Mouse (Mus musculus) MEL (cell line): ENCODE results near the gene Slc25a22. TPM values are rescaled to one million over a fixed set of nuclear protein-coding genes. Genes with fewer than 3 reads are reported as not detected.

Experiments
- DNase-seq: peaks from one replicate; pipeline ENCODE4 v3.0.0; 2011; ENCODE audit warnings: low read depth, low spot score
- H3K27ac ChIP-seq: 2 replicates; pipeline ENCODE4 v1.5.1; 2012; ENCODE audit warnings: low read depth, mild to moderate bottlenecking, control low read depth, low read length, moderate library complexity; ENCODE audit not compliant: control insufficient read depth
- H3K27me3 ChIP-seq, 2 experiments: fragments of 150-350 bp in 1 of 2; sonication (generic) in 1 of 2; 2 replicates each; pipeline ENCODE4 v1.6.1; 2012; ENCODE audit warnings: low read length in 2 of 2, mild to moderate bottlenecking in 2 of 2, improper control_type of control experiment in 1 of 2, moderate library complexity in 1 of 2; ENCODE audit not compliant: insufficient read depth in 2 of 2, control insufficient read depth in 1 of 2
- H3K36me3 ChIP-seq, 2 experiments: 2 replicates each; pipeline ENCODE4 v1.6.1; 2012 to 2014; ENCODE audit warnings: low read length in 2 of 2, improper control_type of control experiment in 1 of 2, inconsistent platforms in 1 of 2, mild to moderate bottlenecking in 1 of 2; ENCODE audit not compliant: insufficient read depth in 2 of 2, control insufficient read depth in 1 of 2
- H3K4me1 ChIP-seq, 2 experiments: fragments of 150-350 bp in 1 of 2; sonication (generic) in 1 of 2; 2 replicates each; pipeline ENCODE4 v1.6.1; 2012; ENCODE audit warnings: low read length in 2 of 2, improper control_type of control experiment in 1 of 2, mild to moderate bottlenecking in 1 of 2; ENCODE audit not compliant: insufficient read depth in 2 of 2, control insufficient read depth in 1 of 2
- H3K4me3 ChIP-seq, 2 experiments: fragments of 150-350 bp in 1 of 2; sonication (generic) in 1 of 2; 2 replicates each; pipeline ENCODE4 v1.5.1; 2012; ENCODE audit warnings: low read depth in 2 of 2, low read length in 2 of 2, mild to moderate bottlenecking in 2 of 2, moderate library complexity in 2 of 2, control low read depth in 1 of 2, improper control_type of control experiment in 1 of 2; ENCODE audit not compliant: control insufficient read depth in 1 of 2, insufficient read depth in 1 of 2
- H3K79me2 ChIP-seq: 2 replicates; pipeline ENCODE4 v1.6.1; 2012; ENCODE audit warnings: mild to moderate bottlenecking, low read length, moderate library complexity; ENCODE audit not compliant: control insufficient read depth, poor library complexity, insufficient read depth
- H3K9ac ChIP-seq: 2 replicates; pipeline ENCODE4 v1.6.1; 2012; ENCODE audit warnings: low read depth, mild to moderate bottlenecking, control low read depth, low read length, moderate library complexity; ENCODE audit not compliant: control insufficient read depth, poor library complexity, severe bottlenecking
- H3K9me3 ChIP-seq: fragments of 150-350 bp; sonication (generic); replicated peaks from 2 replicates; pipeline ENCODE4 v1.6.1; 2012; ENCODE audit warnings: mild to moderate bottlenecking, low read length, improper control_type of control experiment, moderate library complexity; ENCODE audit not compliant: insufficient read depth
- BHLHE40 ChIP-seq: IDR thresholded peaks from 2 replicates; pipeline ENCODE4 v1.6.1; 2012; ENCODE audit warnings: low read depth, mild to moderate bottlenecking, inconsistent platforms, low read length, improper control_type of control experiment, borderline replicate concordance
- CTCF ChIP-seq, 3 experiments: IDR thresholded peaks in 2 of 3; conservative IDR thresholded peaks in 1 of 3; 2 replicates each; pipeline ENCODE4 v1.5.1; 2011 to 2012; ENCODE audit warnings: low read length in 3 of 3, low read depth in 2 of 3, mild to moderate bottlenecking in 2 of 3, improper control_type of control experiment in 1 of 3, inconsistent platforms in 1 of 3, mixed read lengths in 1 of 3, moderate library complexity in 1 of 3; ENCODE audit not compliant: control insufficient read depth in 1 of 3, insufficient read depth in 1 of 3, poor library complexity in 1 of 3, severe bottlenecking in 1 of 3
- ELF1 ChIP-seq: IDR thresholded peaks from 2 replicates; pipeline ENCODE4 v1.6.1; 2014; ENCODE audit warnings: low read depth, mild to moderate bottlenecking, inconsistent platforms, low read length, improper control_type of control experiment, moderate library complexity
- JUND ChIP-seq: IDR thresholded peaks from 2 replicates; pipeline ENCODE4 v1.6.1; 2011; ENCODE audit warnings: low read depth, mild to moderate bottlenecking, improper control_type of control experiment, low read length
- KAT2A ChIP-seq: conservative IDR thresholded peaks from 2 replicates; pipeline ENCODE4 v1.6.1; 2012; ENCODE audit warnings: low read depth, low read length, improper control_type of control experiment, inconsistent platforms
- MXI1 ChIP-seq: IDR thresholded peaks from 2 replicates; pipeline ENCODE4 v1.6.1; 2011; ENCODE audit warnings: mild to moderate bottlenecking, low read depth, low read length, improper control_type of control experiment
- NELFE ChIP-seq: IDR thresholded peaks from 2 replicates; pipeline ENCODE4 v1.6.1; 2011; ENCODE audit warnings: low read depth, low read length, improper control_type of control experiment
- POLR2A ChIP-seq, 2 experiments: IDR thresholded peaks; 2 replicates each; pipeline ENCODE4 v1.6.1; 2011 to 2012; ENCODE audit warnings: low read length in 2 of 2, mild to moderate bottlenecking in 2 of 2, control low read depth in 1 of 2, improper control_type of control experiment in 1 of 2, low read depth in 1 of 2, moderate library complexity in 1 of 2; ENCODE audit not compliant: control insufficient read depth in 1 of 2, insufficient read depth in 1 of 2, poor library complexity in 1 of 2
- POLR2AphosphoS2 ChIP-seq: IDR thresholded peaks from 2 replicates; pipeline ENCODE4 v1.6.1; 2011; ENCODE audit warnings: low read length, improper control_type of control experiment
- POLR2AphosphoS5 ChIP-seq: IDR thresholded peaks from 2 replicates; pipeline ENCODE4 v1.6.1; 2012; ENCODE audit warnings: low read depth, borderline replicate concordance, mild to moderate bottlenecking, inconsistent platforms, low read length, moderate library complexity, mixed read lengths
- RAD21 ChIP-seq: IDR thresholded peaks from 2 replicates; pipeline ENCODE4 v1.6.1; 2011; ENCODE audit warnings: mild to moderate bottlenecking, low read depth, low read length, improper control_type of control experiment
- TAL1 ChIP-seq: IDR thresholded peaks from 2 replicates; pipeline ENCODE4 v1.6.1; 2012; ENCODE audit warnings: mild to moderate bottlenecking, inconsistent platforms, low read length, moderate library complexity, mixed read lengths
- TBP ChIP-seq: IDR thresholded peaks from 2 replicates; pipeline ENCODE4 v1.8.0; 2011; ENCODE audit warnings: low read depth, low read length, improper control_type of control experiment
- TCF12 ChIP-seq: IDR thresholded peaks from 2 replicates; pipeline ENCODE4 v1.6.1; 2014; ENCODE audit warnings: low read depth, mild to moderate bottlenecking, inconsistent platforms, low read length, improper control_type of control experiment, moderate library complexity
- USF1 ChIP-seq: IDR thresholded peaks from 2 replicates; pipeline ENCODE4 v1.6.1; 2014; ENCODE audit warnings: low read depth, mild to moderate bottlenecking, inconsistent platforms, low read length, improper control_type of control experiment, moderate library complexity
- ZMIZ1 ChIP-seq: IDR thresholded peaks from 2 replicates; pipeline ENCODE4 v1.6.1; 2012; ENCODE audit warnings: low read depth, mild to moderate bottlenecking, inconsistent platforms, low read length, improper control_type of control experiment, moderate library complexity
- polyA plus RNA-seq, 2 experiments: library from polyadenylated mRNA; stranded (reverse) in 1 of 2; unstranded in 1 of 2; fragments of >175 nt in 1 of 2; fragments of >200 nt in 1 of 2; gene quantifications; 2 replicates each; pipeline versions ENCODE4 v1.2.1 to v1.2.4; 2012; ENCODE audit warnings: low replicate concordance in 2 of 2, low read depth in 1 of 2; ENCODE audit not compliant: insufficient read length in 2 of 2, insufficient read depth in 1 of 2, missing spikeins in 1 of 2
- total RNA-seq: library from RNA; depleted of rRNA; stranded (reverse); fragments of 300-350 nt; gene quantifications from 2 replicates; pipeline ENCODE4 v1.2.3, GENCODE M21; 2012

Slc25a22 gene
- total and polyA plus RNA-seq, 3 experiments, result 23.8 to 46.0 TPM; not detected in 1

DNA sequence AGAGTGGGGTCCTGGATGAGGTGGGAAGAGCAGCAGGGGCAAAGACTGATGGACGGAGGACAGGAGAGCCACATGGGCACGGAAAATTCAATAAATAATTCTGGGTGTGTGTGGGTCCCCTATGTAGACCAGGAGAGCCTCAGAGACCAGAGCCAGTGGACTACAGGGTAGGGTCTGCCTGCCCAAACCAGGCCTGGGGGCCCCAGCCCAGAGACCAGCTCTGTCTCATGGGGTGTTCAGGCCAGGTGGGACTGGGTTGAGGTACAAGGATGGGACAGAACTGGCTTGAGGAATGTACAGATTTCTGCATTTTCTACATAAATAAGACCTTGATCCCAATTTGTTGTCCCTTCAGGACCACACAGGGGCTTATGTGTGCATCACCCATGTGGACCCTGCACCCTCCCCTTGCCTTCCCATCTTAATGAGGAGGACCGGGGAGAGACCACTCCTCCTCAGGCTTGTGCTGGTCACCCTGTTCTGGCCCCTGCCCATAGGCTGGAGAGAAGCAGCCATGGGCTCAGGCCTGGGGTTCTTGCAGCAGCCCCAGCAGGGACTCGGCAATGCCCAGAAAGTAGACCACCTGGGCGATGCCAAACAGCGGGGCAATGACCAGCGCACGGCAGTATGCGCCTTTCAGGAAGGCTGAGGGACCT is 7.0 kb downstream of the Slc25a22 start:
- peaks cover 12% of the 10 kb centered on the region for H3K79me2 ChIP-seq
- H3K4me3 ChIP-seq, result no peak overlapping the region
- no peaks in the 10 kb centered on the region for H3K9me3 ChIP-seq
- TF ChIP-seq BHLHE40, result no peak
- TF ChIP-seq ZMIZ1, result no peak
- no peak for TF ChIP-seq POLR2AphosphoS2
- no peak for TF ChIP-seq POLR2A (IDR thresholded peaks at IDR 0.05; ENCODE audit: control insufficient read depth in 1 of 2, insufficient read depth in 1 of 2, low read depth in 1 of 2, low read length in 2 of 2, poor library complexity in 1 of 2)
- no peak for TF ChIP-seq KAT2A
- TF ChIP-seq TAL1, result no peak
- TF ChIP-seq CTCF (IDR thresholded peaks at IDR 0.05 in 2 of 3, conservative IDR thresholded peaks at IDR 0.05 in 1 of 3; ENCODE audit: control insufficient read depth in 1 of 3, insufficient read depth in 1 of 3, low read depth in 2 of 3, low read length in 3 of 3, poor library complexity in 1 of 3, severe bottlenecking in 1 of 3), result no peak
- TF ChIP-seq RAD21, result no peak
- no peak for TF ChIP-seq USF1
- TF ChIP-seq JUND, result no peak
- no peak for TF ChIP-seq NELFE
- TF ChIP-seq ELF1, result no peak
- TF ChIP-seq TBP, result no peak
- TF ChIP-seq MXI1, result no peak
- no peak overlapping the region for H3K9ac ChIP-seq
- no peak overlapping the region for H3K27ac ChIP-seq
- H3K4me1 ChIP-seq, result peaks cover 0 to 17% of the 10 kb centered on the region in 2 experiments; a peak in 3 of 4 replicates
- DNase-seq, result no peak
- peaks cover 0 to 13% of the 10 kb centered on the region in 2 experiments; a peak in 2 of 4 replicates for H3K36me3 ChIP-seq
- no peaks in the 10 kb centered on the region for H3K27me3 ChIP-seq

DNA sequence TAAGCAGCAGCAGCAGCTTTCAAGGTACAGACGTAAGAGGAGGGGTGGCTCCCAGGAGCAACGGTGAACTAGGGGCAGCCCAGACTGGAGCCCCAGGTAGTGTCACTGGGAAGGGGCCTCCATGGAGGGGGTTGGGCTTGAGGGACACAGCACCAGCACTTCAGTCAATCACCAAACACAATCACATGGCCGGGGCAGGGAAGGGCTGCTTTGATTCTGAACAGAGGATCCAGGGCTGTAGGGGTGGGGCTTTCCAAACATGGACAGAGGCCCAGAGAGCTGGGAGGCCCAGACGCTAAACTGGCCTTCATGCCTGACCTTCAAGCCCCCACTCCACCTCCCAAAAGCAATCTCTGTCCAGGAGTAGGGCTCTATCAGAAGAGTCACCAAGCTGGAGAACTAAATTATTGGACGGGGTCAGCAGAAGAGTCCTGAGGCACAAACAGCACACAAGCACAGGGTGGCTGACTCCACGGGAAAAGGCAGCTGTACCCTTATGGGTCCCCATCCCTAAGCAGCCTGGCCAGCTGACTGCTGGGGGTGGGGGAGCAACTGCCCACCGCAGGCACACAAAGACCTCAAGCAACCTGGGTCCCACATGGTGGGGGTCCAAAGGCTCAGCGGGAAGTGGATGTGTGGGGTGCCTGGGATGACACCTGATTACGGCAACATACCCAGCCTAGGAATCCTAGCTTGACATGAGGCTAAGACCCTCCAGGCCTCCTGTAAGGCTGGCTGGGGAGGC is 7.7 kb downstream of the Slc25a22 start:
- Histone ChIP-seq H3K79me2 (peaks cover 8% of the 10 kb centered on the region; the same call in 1 of the 2 replicates), H3K9me3 (no peaks in the 10 kb centered on the region), H3K27me3 (no peaks in the 10 kb centered on the region), H3K9ac (no peak overlapping the region), H3K4me1 (peaks cover 0 to 13% of the 10 kb centered on the region in 2 experiments; a peak in 3 of 4 replicates), H3K36me3 (peaks cover 0 to 10% of the 10 kb centered on the region in 2 experiments; a peak in 2 of 4 replicates), H3K27ac (no peak overlapping the region), H3K4me3 (no peak overlapping the region)
- no peak for TF ChIP-seq NELFE
- TF ChIP-seq POLR2AphosphoS5, result no peak
- TF ChIP-seq TCF12, result no peak
- DNase-seq, result no peak
